Mouse (Mus musculus): ENCODE measurements at regions not wholly inside any gene's neighbourhood (a gene's known extent, or its start where the extent isn't known, plus 50 kb on each side); places are given as distances from the start of the nearest gene placed in this dataset.
A peak's percentile ranks its signal among the peaks of the same experiment; 100 is the strongest.

DNA sequence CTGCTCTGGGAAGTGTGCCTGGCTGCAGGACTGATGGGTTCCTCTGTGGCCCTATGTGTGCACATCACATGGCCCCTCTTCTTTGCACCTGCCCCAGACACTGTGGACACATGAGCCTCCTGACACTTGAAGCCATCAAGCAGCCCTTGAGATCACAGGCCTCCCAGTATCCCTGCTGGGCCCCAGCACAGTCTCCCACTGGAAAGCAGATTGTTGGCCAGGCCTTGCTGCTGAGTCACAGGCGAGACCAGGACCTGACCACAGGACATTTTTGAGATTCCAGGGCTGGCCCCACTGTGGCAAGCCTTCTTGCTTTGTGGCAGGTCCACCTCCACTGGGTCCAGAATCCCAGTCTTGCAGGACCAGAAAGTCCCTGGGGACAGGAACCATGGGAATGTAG lies 105.5 kb upstream of the Ccnd1 start:
- DNase-seq (ENCODE audit: extremely low spot score, low read depth, low spot score) = no peak

DNA sequence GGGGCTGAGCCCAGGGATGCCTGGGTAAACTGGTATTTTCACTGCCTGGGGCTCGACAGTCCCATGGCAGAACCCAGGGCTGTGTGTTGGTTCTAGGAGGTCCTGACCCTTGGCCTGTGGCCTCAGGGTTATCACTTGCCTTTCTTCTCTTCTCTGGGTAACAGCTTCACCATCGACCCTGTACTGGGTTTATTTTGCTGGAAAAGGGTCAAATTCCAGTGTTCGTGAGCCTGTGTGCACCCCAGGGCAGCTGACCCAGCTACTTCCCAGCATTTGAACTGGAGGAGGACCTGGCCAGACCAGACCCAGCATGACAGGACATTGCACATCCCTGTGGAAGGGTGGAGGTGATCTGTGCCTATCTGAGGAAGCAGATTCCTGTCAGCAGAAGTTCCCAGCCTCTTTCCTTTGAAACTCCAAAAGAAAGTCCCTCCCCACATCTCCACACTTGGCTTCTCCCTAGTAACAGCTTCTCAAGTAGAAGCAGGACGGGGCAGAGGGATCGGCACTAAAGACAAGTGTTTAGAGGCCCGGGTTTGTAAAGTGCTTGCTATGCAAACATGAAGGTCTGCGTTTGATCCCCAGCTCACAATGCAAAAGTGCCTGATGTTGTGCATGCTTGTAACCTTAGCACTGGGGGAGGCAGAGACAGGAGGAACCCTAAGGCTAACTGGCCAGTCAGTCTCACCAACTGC lies 103.9 kb upstream of the Ccnd1 start:
- DNase-seq (ENCODE audit: extremely low spot score, low read depth, low spot score) = no peak

DNA sequence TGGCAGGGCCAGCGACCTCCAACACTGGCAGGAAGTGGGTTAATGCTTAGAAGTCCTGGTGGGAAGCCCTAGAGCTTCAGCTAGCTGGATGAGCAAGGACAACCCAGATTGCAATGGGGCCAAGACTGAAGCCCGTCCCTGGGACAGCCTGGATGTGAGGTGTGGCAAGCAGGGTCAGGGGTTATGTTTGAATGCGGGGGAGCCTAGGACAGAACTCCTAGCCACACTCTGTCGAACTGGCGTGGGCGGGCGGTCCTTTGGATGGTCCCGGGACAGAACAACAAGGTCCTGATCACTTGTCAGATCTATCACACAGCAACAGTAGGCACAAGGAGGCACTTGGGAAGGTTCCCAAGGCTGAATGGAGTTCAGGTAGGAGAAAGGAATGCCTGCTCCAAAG lies 101.1 kb upstream of the Ccnd1 start:
- no peak for DNase-seq (ENCODE audit: extremely low spot score, low read depth, low spot score)

DNA sequence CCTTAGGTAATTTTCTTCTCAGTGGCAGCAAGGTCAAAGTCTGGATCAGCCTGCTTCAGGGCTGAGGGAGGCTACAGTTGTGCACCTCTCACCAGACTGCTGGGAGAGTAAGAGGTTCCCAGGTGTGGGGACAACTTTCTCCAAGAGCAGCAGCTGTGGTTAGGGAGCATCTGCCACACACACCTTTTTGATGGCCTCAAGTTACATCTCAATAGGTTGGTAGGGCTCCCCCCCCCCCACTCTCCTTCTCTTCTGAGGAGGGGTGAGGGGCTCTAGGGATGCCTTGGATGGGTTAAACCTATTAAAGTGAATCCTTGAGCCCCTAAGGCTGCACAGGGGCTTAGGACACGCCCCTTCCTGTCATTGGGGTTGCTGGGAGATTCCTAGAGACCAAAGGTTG lies 94.7 kb upstream of the Ccnd1 start:
- no peak for DNase-seq (ENCODE audit: extremely low spot score, low read depth, low spot score)

DNA sequence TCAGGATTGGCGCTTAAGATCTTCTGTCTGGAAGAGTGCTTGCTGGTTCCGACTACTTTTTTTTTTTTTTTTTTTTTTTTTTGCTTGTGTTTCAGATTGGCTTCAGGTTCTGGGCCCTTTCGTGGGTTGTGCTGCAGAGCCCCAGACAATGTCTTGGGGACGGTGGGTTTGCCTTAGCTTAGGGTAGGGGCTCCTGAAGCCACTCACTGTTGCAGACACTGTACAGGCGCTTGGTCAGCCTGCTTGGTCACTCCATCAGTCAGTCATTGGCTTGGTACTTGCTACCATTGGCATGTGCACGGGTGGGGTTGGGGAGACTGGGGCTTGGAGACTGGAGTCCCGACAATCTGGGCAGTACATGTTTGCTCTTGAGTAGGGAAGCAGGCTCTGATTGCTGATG lies 91.5 kb upstream of the Ccnd1 start:
- DNase-seq (ENCODE audit: extremely low spot score, low read depth, low spot score) = no peak

DNA sequence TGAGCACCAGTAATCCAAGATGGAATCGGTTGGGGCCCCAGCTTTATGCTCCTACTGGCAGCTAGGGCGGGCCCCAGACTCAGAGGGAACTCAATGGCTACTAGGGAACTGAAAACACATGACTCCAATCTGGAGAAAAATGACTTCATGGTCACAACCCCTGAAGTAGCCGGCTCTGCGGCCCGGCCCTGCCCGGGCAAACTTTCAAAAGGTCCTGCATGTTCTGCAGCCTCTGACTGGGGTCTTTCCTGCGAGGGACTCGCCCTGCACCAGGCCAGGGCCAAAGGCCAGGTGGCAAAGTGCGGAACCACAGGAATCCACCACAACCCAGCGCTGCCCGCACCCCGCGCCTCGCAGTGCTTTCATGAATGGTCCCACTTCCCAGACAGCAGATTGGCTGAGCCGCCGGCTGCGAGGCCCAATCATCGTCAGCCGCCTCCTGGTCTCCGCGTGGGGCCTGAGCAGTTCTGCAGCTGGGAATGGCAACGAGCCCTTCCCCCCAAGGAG lies 91.0 kb upstream of the Ccnd1 start:
- DNase-seq (ENCODE audit: extremely low spot score, low read depth, low spot score) = peak; percentile 47

DNA sequence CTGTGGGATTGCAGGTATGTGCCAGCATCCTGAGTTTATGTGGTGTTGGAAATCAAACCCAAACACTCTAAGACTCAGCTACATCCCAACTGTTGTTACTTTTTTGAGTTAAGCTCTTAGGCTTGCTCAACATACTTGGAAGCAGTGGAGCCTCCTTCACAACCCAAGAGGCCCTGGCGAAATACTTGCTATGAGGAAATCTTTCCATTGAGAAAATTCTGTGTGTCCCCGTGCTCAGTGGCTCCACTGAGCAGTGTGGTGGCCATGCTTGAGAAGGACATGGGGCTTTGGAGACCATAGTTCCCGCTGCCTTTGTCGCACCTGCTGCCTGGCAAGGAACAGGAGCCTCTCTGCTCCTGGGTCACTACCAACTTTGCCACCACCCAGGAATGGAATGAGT lies 89.9 kb upstream of the Ccnd1 start:
- DNase-seq (ENCODE audit: extremely low spot score, low read depth, low spot score) = no peak

DNA sequence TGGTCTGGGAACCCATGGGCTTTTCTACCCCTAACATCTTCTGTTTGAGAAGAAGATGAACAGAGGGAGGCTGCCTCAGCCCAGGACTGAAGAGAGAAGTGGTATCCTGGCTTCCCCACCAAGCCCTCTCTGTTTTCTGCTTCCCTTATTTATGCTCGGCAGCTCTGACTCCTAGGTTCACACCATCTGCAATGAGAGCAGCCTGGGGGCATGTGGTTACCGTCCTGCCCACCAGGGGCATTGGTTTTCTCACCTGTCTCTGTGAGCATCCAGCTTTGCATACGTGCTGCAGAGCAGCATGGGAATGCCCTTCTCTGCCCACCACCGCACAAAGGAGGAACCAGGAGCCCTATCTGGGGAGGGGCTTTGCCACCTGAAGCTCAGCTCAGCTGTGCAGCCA lies 89.4 kb upstream of the Ccnd1 start:
- DNase-seq (ENCODE audit: extremely low spot score, low read depth, low spot score) = no peak

DNA sequence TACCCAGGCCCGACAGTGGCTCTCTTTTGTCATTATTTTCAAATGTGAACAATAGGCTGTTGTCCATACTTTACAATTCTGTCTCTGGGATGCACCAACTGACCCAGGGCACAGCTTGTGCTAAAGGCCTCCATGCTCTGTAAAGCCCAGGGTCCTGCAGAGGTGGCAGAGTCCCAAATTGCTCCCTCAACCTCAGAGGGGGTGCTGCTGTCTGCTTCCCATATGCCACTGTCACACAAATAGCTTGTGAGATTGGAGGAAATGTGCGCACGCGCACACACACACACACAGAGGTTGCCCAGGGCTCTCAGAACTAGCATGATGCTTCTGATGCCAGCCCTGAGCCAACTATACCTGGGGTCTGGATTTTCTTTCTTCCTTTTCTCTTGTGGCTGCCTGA lies 87.3 kb upstream of the Ccnd1 start:
- no peak for DNase-seq (ENCODE audit: extremely low spot score, low read depth, low spot score)

DNA sequence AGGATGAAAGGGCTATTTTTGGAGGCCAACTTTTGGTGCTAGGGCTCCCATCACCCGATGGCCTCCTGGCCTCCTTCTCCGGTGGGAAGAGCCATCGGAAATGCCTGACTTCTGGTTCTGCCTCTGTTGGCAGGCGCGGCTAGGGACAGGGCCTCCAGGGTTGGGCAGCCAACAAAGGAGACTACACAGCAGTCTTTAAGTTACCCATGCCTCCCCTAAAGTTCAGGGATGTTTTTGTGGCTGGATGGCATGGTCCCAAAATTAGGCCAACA lies 86.2 kb upstream of the Ccnd1 start:
- DNase-seq (ENCODE audit: extremely low spot score, low read depth, low spot score) = no peak

DNA sequence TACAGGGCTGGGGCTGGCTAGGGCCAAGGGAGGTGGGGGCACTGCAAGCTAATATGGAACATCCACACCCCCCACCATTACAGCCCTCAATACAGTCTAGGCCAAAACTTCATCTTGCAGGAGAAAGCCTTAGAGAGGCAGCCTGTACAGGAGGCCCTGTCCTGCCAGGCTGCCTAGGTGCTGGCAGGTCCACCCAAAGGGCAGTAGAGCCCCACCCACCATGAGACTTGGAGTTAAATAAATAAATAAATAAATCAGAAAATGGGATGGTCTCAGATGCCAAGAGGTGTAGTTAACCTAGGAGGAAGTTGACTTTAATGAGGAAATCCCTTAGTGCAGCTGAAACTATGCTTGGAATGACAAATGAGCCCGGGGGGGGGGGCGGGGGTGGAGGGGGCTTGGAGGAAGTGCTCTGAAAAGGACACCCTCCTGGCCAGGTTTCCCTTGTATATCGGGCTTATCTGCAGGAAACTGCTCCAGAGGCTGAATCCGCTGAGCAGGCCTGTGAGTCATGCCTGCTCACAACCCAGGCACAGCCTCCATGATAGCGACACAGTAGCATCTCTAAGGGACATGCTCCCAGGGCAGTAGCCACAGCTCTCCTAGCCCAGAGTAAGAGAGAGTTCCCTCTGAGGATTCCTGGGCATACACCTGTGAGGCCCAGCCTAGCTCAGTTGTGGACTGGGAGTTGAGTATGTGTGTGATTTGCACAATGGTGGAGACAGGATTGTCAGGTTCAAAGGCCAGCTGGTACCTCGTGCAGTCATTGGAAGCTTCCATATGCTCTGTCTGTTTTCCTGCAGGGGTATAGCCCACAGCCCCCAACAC lies 85.7 kb upstream of the Ccnd1 start:
- DNase-seq (ENCODE audit: extremely low spot score, low read depth, low spot score) = no peak

DNA sequence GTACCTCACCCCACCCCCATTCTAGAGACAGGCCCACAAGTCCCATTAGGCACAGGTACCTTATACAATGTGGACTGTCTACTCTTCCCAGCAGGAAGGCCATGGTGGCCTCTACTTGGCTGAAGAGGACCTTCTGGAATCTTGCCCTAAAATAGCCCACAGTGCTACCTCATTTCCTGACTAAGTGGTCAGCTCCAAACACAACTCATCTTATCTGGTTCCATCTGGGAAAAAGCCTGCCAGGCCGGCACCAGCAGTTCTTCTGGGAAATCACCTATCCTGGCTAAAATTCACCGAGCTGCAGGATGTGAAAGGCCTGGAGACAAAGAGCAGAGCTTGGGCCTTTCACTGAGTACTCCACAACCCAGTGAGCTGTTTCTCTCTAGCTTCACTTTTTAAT lies 84.9 kb upstream of the Ccnd1 start:
- no peak for DNase-seq (ENCODE audit: extremely low spot score, low read depth, low spot score)

DNA sequence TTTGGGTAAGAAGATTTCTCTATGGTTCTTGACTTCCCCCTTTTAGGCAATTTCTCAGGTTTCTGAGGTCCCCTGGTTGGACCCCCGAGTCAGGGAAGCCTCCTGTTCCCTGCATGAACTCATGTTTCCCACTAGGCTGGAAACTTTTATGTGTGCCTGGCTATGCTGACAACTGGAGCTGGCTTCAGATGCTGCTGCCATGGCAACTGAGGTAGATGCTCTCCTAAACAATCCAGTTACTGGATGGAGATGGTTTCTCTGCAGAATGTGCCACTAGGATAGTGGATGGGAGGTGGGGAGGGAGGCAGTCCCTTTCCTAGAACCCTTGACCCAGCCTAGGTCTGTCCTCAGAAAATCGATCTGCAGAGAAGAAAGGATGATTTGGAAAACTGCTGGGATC lies 79.4 kb upstream of the Ccnd1 start:
- no peak for DNase-seq (ENCODE audit: extremely low spot score, low read depth, low spot score)

DNA sequence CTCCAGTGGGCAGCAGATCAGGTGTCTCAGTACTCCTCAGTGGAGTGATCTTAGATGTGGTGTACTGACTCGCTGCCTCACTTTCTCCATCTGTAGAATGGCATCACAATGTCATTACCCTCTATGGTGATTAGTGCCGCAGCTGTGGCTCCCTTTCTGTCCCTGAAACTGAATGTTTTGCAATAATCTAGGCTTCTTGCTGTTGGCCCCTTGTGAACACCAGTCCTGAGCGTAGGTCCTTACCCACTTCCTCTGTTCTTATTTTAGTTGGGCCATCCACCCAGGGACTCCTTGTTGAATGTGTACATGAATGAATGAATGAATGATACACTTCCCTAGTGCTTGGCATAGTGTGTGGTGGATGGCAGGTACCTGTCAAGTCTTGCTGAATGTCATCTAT lies 78.4 kb upstream of the Ccnd1 start:
- DNase-seq (ENCODE audit: extremely low spot score, low read depth, low spot score) = no peak

DNA sequence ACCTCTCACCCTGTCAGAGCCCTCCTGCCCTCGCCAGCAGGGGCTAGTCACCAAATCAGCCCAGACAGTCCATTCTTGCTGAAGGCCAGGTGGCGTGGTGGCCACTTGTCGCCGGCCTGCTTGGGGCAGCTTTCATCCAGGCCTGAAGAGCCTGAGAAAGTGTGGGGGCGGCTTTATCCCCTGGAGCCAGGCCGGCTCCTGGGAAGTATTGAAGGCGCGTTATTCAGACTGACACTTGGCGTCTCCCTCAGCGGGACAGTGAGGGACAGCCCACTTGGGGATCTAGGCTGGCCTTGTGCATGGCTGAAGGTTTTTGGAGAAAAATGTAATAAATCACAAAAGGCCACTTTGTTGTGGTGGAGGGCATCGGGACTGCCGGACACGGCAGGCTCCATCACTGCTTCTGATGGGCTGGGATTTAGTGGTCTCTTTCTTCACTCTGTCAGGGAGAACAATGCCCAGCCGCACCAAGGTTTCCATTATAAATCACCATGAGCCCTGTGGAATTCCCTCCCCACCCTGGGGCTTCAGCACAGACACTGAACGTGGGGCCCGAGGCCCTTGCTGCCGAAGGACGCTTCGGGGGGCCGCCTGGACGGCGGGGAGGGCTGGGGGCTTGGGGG lies 75.8 kb upstream of the Ccnd1 start:
- no peak for DNase-seq (ENCODE audit: extremely low spot score, low read depth, low spot score)

DNA sequence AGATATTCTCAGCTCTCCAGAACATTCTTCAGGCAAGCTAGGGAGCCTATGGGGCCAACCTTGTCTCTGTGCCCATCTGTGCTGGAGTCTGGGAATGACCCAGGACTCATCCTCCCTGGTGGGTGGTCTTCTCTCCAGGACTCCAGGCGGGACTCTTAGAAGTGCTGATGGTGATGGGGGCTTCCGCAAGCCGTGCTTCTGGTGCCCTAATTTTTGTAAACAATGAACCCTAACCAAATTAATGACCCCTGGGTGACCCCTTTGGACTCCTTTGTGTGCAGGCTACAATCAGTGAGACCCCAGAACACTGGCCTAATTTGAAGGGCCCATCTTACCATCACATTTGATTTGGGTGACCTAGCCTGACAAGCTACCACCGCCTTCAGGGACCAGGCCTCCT lies 71.0 kb upstream of the Ccnd1 start:
- DNase-seq (ENCODE audit: extremely low spot score, low read depth, low spot score) = no peak

DNA sequence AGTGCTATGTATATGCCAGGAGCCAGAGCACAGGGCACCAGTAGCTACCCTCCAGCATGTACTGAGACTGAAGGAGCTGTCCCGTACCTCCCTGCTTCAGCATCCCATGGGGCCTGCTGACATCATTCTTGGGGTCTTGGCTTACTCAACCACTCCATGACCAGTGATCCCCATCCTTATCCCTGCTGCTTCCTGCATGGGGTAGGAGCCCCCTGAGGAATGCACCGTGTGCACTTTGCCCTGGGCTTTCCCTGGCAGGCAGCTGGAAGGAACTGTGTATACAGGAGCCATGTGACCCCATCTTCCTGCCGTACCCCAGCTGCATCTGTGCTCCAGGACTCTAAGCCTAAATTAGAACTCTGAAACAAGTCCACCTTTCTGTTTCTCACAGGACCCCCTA lies 70.3 kb upstream of the Ccnd1 start:
- no peak for DNase-seq (ENCODE audit: extremely low spot score, low read depth, low spot score)

DNA sequence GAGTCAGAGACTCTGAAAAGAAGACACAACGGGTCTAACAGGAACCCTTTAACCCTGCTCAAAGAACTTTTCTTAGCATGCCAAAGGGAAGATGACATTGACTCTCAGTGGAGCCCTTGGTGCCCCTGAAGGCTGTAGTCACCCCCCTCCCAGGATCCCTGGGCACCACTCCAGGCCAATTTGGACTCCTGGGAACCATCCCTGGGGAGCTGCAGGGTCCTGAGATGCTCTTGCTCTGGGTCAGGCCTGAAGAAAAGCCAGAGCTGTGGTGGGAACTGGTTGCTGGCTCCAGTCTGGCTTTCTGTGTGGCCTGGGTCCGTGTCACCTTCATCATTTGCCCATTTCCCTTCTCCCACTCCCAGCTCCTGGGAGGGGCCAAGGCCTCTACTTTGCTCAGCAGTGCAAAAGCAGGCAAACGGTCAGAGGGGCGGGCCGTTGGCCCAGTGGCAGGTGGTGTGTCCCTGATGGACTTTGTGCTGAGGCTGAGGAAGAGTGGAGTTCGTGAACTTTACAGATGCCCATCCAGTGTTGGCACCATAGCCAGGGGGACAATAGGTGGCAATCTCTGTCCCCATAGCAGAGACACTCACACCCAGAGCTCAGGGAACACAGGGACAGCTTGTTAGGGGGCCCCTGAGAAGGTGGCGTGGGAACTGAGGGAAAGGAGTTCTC lies 69.1 kb upstream of the Ccnd1 start:
- DNase-seq (ENCODE audit: extremely low spot score, low read depth, low spot score) = no peak

DNA sequence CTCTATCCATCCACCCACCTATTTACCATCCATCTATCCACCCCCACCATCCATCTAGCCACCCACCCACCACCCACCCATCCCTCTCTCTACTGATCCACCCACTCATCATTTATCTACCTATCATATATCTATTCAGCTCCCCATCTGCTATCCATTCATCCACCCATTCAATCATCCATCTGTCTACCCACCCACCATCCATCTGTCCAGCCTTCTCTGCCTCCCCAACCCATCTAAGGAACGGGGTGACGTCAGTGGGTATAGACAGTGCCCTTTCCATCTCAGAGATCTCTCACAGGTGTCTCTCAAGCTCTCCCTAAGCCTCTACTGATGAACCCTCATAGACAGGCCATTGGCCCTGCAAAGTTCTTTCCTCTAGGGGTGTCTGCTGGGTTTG lies 67.5 kb upstream of the Ccnd1 start:
- DNase-seq (ENCODE audit: extremely low spot score, low read depth, low spot score) = no peak

DNA sequence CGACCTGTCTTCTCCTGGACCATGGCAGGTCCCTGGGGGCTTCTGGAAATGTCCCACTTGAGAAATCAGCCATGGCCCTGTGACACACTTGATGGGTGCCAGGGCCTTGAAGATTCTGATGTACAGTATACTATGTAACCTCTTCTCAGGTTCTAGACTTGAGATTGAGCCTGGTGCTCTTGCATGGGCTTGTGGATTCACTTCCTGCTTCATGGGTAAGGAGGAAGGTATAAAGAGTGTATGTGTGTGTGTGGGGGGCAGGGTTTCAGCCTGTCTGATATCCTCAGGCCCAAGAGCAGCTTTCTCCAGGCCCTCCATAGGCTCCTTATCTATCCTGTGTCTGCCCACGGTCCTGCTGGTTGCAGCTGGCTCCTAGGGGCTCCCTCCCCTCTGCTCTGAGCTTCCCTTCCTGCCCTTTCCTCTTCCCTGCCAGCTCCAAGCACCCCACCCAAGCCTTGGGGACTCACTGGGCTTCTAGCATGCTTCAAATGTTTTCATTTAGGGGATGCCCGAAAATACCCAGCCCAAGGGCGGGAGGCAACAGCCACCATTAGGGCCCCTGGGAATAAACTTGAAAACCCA lies 61.9 kb upstream of the Ccnd1 start:
- DNase-seq (ENCODE audit: extremely low spot score, low read depth, low spot score) = no peak

DNA sequence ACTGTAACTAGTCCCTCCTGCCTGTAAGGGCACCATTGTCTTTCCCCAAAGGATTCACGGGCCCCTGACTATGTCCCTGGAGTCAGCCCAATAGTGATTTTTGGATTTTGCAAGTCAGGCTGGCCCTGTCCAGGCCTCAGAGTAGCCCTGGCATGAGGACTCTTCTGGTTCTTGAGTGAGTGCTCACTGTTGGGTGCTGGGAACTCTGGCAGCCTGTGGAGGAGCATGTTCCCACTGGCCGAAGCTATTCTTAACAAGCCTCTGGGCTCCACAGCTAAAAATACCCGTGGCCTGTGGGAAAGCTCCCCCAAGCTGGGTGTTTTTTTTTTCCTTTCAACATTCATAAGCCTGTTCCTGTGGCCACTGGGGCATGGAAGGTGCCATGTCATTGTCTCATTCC lies 60.0 kb upstream of the Ccnd1 start:
- no peak for DNase-seq (ENCODE audit: extremely low spot score, low read depth, low spot score)
